Mouse (Mus musculus): ENCODE measurements around the gene Myo1d. TPM values are rescaled to one million over a fixed set of nuclear protein-coding genes. Genes with fewer than 3 reads are reported as not detected.

Gene Myo1d
- polyA plus RNA-seq, 1 experiment from 2014 or later: 1.4 TPM

GRCm38 (mm10) chr11:80595482-80595881, 184.3 kb downstream of the Myo1d start:
- Histone ChIP-seq H3K4me1 (0 out of 2 replicates have a peak, but pooled peaks cover under 1% of the 10 kb centered on the region), H3K27me3 (no peaks in the 10 kb centered on the region), H3K27ac (no peak overlapping the region), H3K4me3 (no peak overlapping the region), H3K36me3 (ENCODE audit: poor library complexity, severe bottlenecking) (peaks cover 6% of the 10 kb centered on the region; the same call in 1 of the 2 replicates), H3K9ac (no peak overlapping the region), H3K4me2 (no peak overlapping the region), H3K9me3 (replicated peaks) (0 out of 2 replicates have a peak, but pooled peaks cover 3% of the 10 kb centered on the region)
- no peak for ATAC-seq
- 86% methylated on average over 1 of the region's 1 CpGs for WGBS

- Histone ChIP-seq H3K4me1 (0 out of 2 replicates have a peak, but pooled peaks cover 10% of the 10 kb centered on the region), H3K4me2 (no peak overlapping the region), H3K36me3 (ENCODE audit: poor library complexity, severe bottlenecking) (peaks cover 6% of the 10 kb centered on the region; the same call in 1 of the 2 replicates), H3K4me3 (no peak overlapping the region), H3K27ac (no peak overlapping the region), H3K9ac (no peak overlapping the region), H3K9me3 (replicated peaks) (0 out of 2 replicates have a peak, but pooled peaks cover 9% of the 10 kb centered on the region), H3K27me3 (peaks cover 6% of the 10 kb centered on the region)
- ATAC-seq: no peak
- WGBS: 59% methylated on average over 5 of the region's 5 CpGs
These were observed 190.4 kb downstream of the Myo1d start for GRCm38 (mm10) chr11:80589387-80589786.

- no peaks in the 10 kb centered on the region for H3K36me3 ChIP-seq (ENCODE audit: poor library complexity, severe bottlenecking)
- no peak overlapping the region for H3K27ac ChIP-seq
- peaks cover 30% of the 10 kb centered on the region for H3K27me3 ChIP-seq
- 0 out of 2 replicates have a peak, but pooled peaks cover 5% of the 10 kb centered on the region for H3K9me3 ChIP-seq (replicated peaks)
- ATAC-seq: no peak
- H3K4me3 ChIP-seq: no peak overlapping the region
- H3K9ac ChIP-seq: no peak overlapping the region
- no peak overlapping the region for H3K4me2 ChIP-seq
- 0 out of 2 replicates have a peak, but pooled peaks cover 10% of the 10 kb centered on the region for H3K4me1 ChIP-seq
These were observed 194.1 kb downstream of the Myo1d start for GRCm38 (mm10) chr11:80585761-80586160.

GRCm38 (mm10) chr11:80585211-80585610, 194.6 kb downstream of the Myo1d start:
- Histone ChIP-seq H3K4me3 (no peak overlapping the region), H3K27ac (no peak overlapping the region), H3K9me3 (replicated peaks) (0 out of 2 replicates have a peak, but pooled peaks cover 5% of the 10 kb centered on the region), H3K4me1 (0 out of 2 replicates have a peak, but pooled peaks cover 7% of the 10 kb centered on the region), H3K36me3 (ENCODE audit: poor library complexity, severe bottlenecking) (no peaks in the 10 kb centered on the region), H3K4me2 (no peak overlapping the region), H3K27me3 (peaks cover 35% of the 10 kb centered on the region), H3K9ac (no peak overlapping the region)
- WGBS: 39% methylated on average over 11 of the region's 11 CpGs
- ATAC-seq: no peak

- no peak for ATAC-seq
- Histone ChIP-seq H3K27ac (no peak overlapping the region), H3K4me1 (peaks cover 28% of the 10 kb centered on the region), H3K4me2 (no peak overlapping the region), H3K36me3 (ENCODE audit: poor library complexity, severe bottlenecking) (no peaks in the 10 kb centered on the region), H3K4me3 (no peak overlapping the region), H3K27me3 (peaks cover 45% of the 10 kb centered on the region), H3K9ac (no peak overlapping the region), H3K9me3 (replicated peaks) (no peaks in the 10 kb centered on the region)
- 89% methylated on average over 3 of the region's 3 CpGs for WGBS
These were observed 199.3 kb downstream of the Myo1d start for GRCm38 (mm10) chr11:80580494-80580893.

- peak overlapping the region; percentile 95 for H3K27ac ChIP-seq
- peak overlapping the region; percentile 21 for H3K4me3 ChIP-seq
- H3K4me1 ChIP-seq: peaks cover 24% of the 10 kb centered on the region
- H3K9ac ChIP-seq: peak overlapping the region; percentile 43
- ATAC-seq: peak; percentile 99
- no peaks in the 10 kb centered on the region for H3K9me3 ChIP-seq (replicated peaks)
- H3K27me3 ChIP-seq: peaks cover 52% of the 10 kb centered on the region
- 5% methylated on average over 14 of the region's 14 CpGs for WGBS
- no peaks in the 10 kb centered on the region for H3K36me3 ChIP-seq (ENCODE audit: poor library complexity, severe bottlenecking)
- peak overlapping the region; percentile 54 for H3K4me2 ChIP-seq
These were observed 201.8 kb downstream of the Myo1d start for GRCm38 (mm10) chr11:80577747-80578640.

GRCm38 (mm10) chr11:80575794-80576193, 204.0 kb downstream of the Myo1d start:
- 81% methylated on average over 3 of the region's 3 CpGs for WGBS
- no peak overlapping the region for H3K27ac ChIP-seq
- no peak for ATAC-seq

GRCm38 (mm10) chr11:80566286-80566685, 213.5 kb downstream of the Myo1d start:
- no peak overlapping the region for H3K4me2 ChIP-seq
- peaks cover 18% of the 10 kb centered on the region for H3K4me1 ChIP-seq
- H3K4me3 ChIP-seq: no peak overlapping the region
- H3K27ac ChIP-seq: no peak overlapping the region
- 89% methylated on average over 3 of the region's 3 CpGs for WGBS
- ATAC-seq: no peak
- no peaks in the 10 kb centered on the region for H3K36me3 ChIP-seq (ENCODE audit: poor library complexity, severe bottlenecking)
- no peaks in the 10 kb centered on the region for H3K9me3 ChIP-seq (replicated peaks)
- H3K27me3 ChIP-seq: peaks cover 3% of the 10 kb centered on the region; the same call in 1 of the 2 replicates
- no peak overlapping the region for H3K9ac ChIP-seq

More at GRCm38 (mm10) chr11:80575794-80576193, 204.0 kb downstream of the Myo1d start:
- Histone ChIP-seq H3K4me2 (no peak overlapping the region), H3K36me3 (ENCODE audit: poor library complexity, severe bottlenecking) (no peaks in the 10 kb centered on the region), H3K9ac (no peak overlapping the region), H3K27me3 (peaks cover 41% of the 10 kb centered on the region), H3K4me3 (no peak overlapping the region), H3K4me1 (peaks cover 24% of the 10 kb centered on the region), H3K9me3 (replicated peaks) (no peaks in the 10 kb centered on the region)

GRCm38 (mm10) chr11:80564975-80565965, 214.6 kb downstream of the Myo1d start:
- Histone ChIP-seq H3K4me3 (no peak overlapping the region), H3K27me3 (peaks cover 3% of the 10 kb centered on the region; the same call in 1 of the 2 replicates), H3K4me1 (peaks cover 18% of the 10 kb centered on the region), H3K27ac (no peak overlapping the region), H3K36me3 (ENCODE audit: poor library complexity, severe bottlenecking) (no peaks in the 10 kb centered on the region), H3K9ac (no peak overlapping the region), H3K9me3 (replicated peaks) (no peaks in the 10 kb centered on the region), H3K4me2 (no peak overlapping the region)
- 63% methylated on average over 7 of the region's 7 CpGs for WGBS
- no peak for ATAC-seq

GRCm38 (mm10) chr11:80562479-80562878, 217.3 kb downstream of the Myo1d start:
- 36% methylated on average over 3 of the region's 3 CpGs for WGBS
- Histone ChIP-seq H3K36me3 (ENCODE audit: poor library complexity, severe bottlenecking) (no peaks in the 10 kb centered on the region), H3K27me3 (peaks cover 1% of the 10 kb centered on the region; the same call in 1 of the 2 replicates), H3K9me3 (replicated peaks) (no peaks in the 10 kb centered on the region), H3K4me1 (peaks cover 18% of the 10 kb centered on the region), H3K27ac (no peak overlapping the region), H3K9ac (no peak overlapping the region), H3K4me3 (no peak overlapping the region), H3K4me2 (no peak overlapping the region)
- ATAC-seq: no peak

- Histone ChIP-seq H3K9me3 (replicated peaks) (no peaks in the 10 kb centered on the region), H3K27ac (no peak overlapping the region), H3K36me3 (ENCODE audit: poor library complexity, severe bottlenecking) (no peaks in the 10 kb centered on the region), H3K4me2 (no peak overlapping the region), H3K4me1 (peaks cover 11% of the 10 kb centered on the region), H3K27me3 (no peaks in the 10 kb centered on the region), H3K4me3 (no peak overlapping the region), H3K9ac (no peak overlapping the region)
- WGBS: 80% methylated on average over 5 of the region's 5 CpGs
- ATAC-seq: no peak
These were observed 219.1 kb downstream of the Myo1d start for GRCm38 (mm10) chr11:80560770-80561169.

All from forebrain, embryonic 13.5 days (tissue).